Mouse (Mus musculus) lung, adult 2 months (tissue): ENCODE measurements around the gene Actbl2. TPM values are rescaled to one million over a fixed set of nuclear protein-coding genes. Genes with fewer than 3 reads are reported as not detected.

Experiments used
- DNase-seq: peaks from one replicate; pipeline ENCODE4 v3.0.0; 2022
- H3K4me1 ChIP-seq: fragments of 200-500 bp; 2 replicates; pipeline ENCODE4 v1.6.1; 2011; ENCODE audit warnings: low read length; ENCODE audit not compliant: control insufficient read depth, insufficient read depth
- H3K4me3 ChIP-seq: fragments of 200-500 bp; replicated peaks from 2 replicates; pipeline ENCODE3; 2011; ENCODE audit warnings: low read depth, mild to moderate bottlenecking, control low read depth, low read length; ENCODE audit errors: extremely low read depth
- CTCF ChIP-seq: fragments of 200-500 bp; IDR thresholded peaks from 2 replicates; pipeline ENCODE4 v1.5.1; 2011; ENCODE audit warnings: mild to moderate bottlenecking, low read length, control low read depth; ENCODE audit not compliant: insufficient read depth
- POLR2A ChIP-seq: fragments of 200-500 bp; IDR thresholded peaks from 2 replicates; pipeline ENCODE4 v1.6.1; 2011; ENCODE audit warnings: low read depth, mild to moderate bottlenecking, control low read depth, low read length, borderline replicate concordance; ENCODE audit errors: extremely low read depth
- WGBS: fragments of 180-500 bp; shearing (Covaris S2); methylation state at CpG from one replicate; pipeline ENCODE4 v1.1.7; 2018; 5-methylcytosine and 5-hydroxymethylcytosine counted together
- polyA plus RNA-seq: library from polyadenylated mRNA; depleted of rRNA; stranded (reverse); fragments of >200 nt; gene quantifications from 2 replicates; pipeline ENCODE4 v1.2.3, GENCODE M21; 2012

Gene Actbl2
- polyA plus RNA-seq, 1 experiment, result not detected

GRCm38 (mm10) chr13:111237865-111238465, 16.8 kb upstream of the Actbl2 start:
- no peak for DNase-seq
- Histone ChIP-seq H3K4me1 (peaks cover 15% of the 10 kb centered on the region), H3K4me3 (no peak overlapping the region)
- TF ChIP-seq CTCF (peak; percentile 49; the same call in 1 of the 2 replicates), POLR2A (no peak)
- 18% methylated on average over 3 of the region's 3 CpGs for WGBS

- TF ChIP-seq CTCF (no peak), POLR2A (no peak)
Measured at GRCm38 (mm10) chr13:111251106-111251505, 3.7 kb upstream of the Actbl2 start.

GRCm38 (mm10) chr13:111251795-111252194, 3.0 kb upstream of the Actbl2 start:
- 61% methylated on average over 5 of the region's 5 CpGs for WGBS
- TF ChIP-seq POLR2A (no peak), CTCF (no peak)

More at GRCm38 (mm10) chr13:111251106-111251505, 3.7 kb upstream of the Actbl2 start:
- WGBS, result 69% methylated on average over 5 of the region's 5 CpGs
- no peaks in the 10 kb centered on the region for H3K4me1 ChIP-seq
- DNase-seq, result no peak
- no peak overlapping the region for H3K4me3 ChIP-seq

GRCm38 (mm10) chr13:111258016-111258415, 3.2 kb downstream of the Actbl2 start:
- 62% methylated on average over 4 of the region's 4 CpGs for WGBS
- no peak for DNase-seq
- no peak for TF ChIP-seq CTCF
- no peak for TF ChIP-seq POLR2A
- no peak overlapping the region for H3K4me3 ChIP-seq
- H3K4me1 ChIP-seq, result no peaks in the 10 kb centered on the region

More at GRCm38 (mm10) chr13:111251795-111252194, 3.0 kb upstream of the Actbl2 start:
- Histone ChIP-seq H3K4me1 (no peaks in the 10 kb centered on the region), H3K4me3 (no peak overlapping the region)
- DNase-seq, result no peak

- WGBS, result 89% methylated on average over 11 of the region's 11 CpGs
- TF ChIP-seq POLR2A (no peak), CTCF (no peak)
- no peak overlapping the region for H3K4me3 ChIP-seq
- no peaks in the 10 kb centered on the region for H3K4me1 ChIP-seq
- no peak for DNase-seq
Measured at GRCm38 (mm10) chr13:111258424-111259092, 3.7 kb downstream of the Actbl2 start.

- no peak for TF ChIP-seq CTCF
- no peak for TF ChIP-seq POLR2A
- Histone ChIP-seq H3K4me3 (no peak overlapping the region), H3K4me1 (no peaks in the 10 kb centered on the region)
- no peak for DNase-seq
- WGBS, result 71% methylated on average over 6 of the region's 6 CpGs
Measured at GRCm38 (mm10) chr13:111259093-111259491, 4.3 kb downstream of the Actbl2 start.

- DNase-seq, result no peak
- H3K4me1 ChIP-seq, result no peaks in the 10 kb centered on the region
- TF ChIP-seq CTCF (no peak), POLR2A (no peak)
- 78% methylated on average over 7 of the region's 7 CpGs for WGBS
- no peak overlapping the region for H3K4me3 ChIP-seq
Measured at GRCm38 (mm10) chr13:111259711-111260110, 4.9 kb downstream of the Actbl2 start.

- DNase-seq, result no peak
- Histone ChIP-seq H3K4me1 (no peaks in the 10 kb centered on the region), H3K4me3 (no peak overlapping the region)
- TF ChIP-seq POLR2A (no peak), CTCF (no peak)
- WGBS, result 84% methylated on average over 2 of the region's 2 CpGs
Measured at GRCm38 (mm10) chr13:111263186-111263585, 8.4 kb downstream of the Actbl2 start.

- Histone ChIP-seq H3K4me3 (no peak overlapping the region), H3K4me1 (no peaks in the 10 kb centered on the region; the same call in 1 of the 2 replicates)
- no peak for DNase-seq
- 85% methylated on average over 3 of the region's 3 CpGs for WGBS
- TF ChIP-seq CTCF (no peak), POLR2A (no peak)
Measured at GRCm38 (mm10) chr13:111263758-111264157, 8.9 kb downstream of the Actbl2 start.
